Mouse (Mus musculus) layer of hippocampus, adult 9-10 months (tissue): ENCODE data around the gene Pcsk2.

ENCODE experiments used
- DNase-seq: peaks from one replicate; pipeline ENCODE4 v3.0.0; 2022; ENCODE audit warnings: low spot score

Gene Pcsk2

GRCm38 (mm10) chr2:143545758-143546246, at the start of gene Pcsk2:
Gene Pcsk2 (plus strand): TSS chr2:143546156.
- no peak for DNase-seq

- no peak for DNase-seq
Observed at GRCm38 (mm10) chr2:143500845-143501244, 45.1 kb upstream of the Pcsk2 start.

- no peak for DNase-seq
Observed at GRCm38 (mm10) chr2:143501760-143502159, 44.2 kb upstream of the Pcsk2 start.

- no peak for DNase-seq
Observed at GRCm38 (mm10) chr2:143502203-143502602, 43.8 kb upstream of the Pcsk2 start.

- DNase-seq: no peak
Observed at GRCm38 (mm10) chr2:143536485-143536884, 9.5 kb upstream of the Pcsk2 start.

GRCm38 (mm10) chr2:143545299-143545751, 631 bp upstream of the Pcsk2 start:
- DNase-seq: no peak

- no peak for DNase-seq
Observed at GRCm38 (mm10) chr2:143546412-143547211, 656 bp downstream of the Pcsk2 start.

- DNase-seq: no peak
Observed at GRCm38 (mm10) chr2:143547251-143548090, 1.5 kb downstream of the Pcsk2 start.

GRCm38 (mm10) chr2:143560384-143560783, 14.4 kb downstream of the Pcsk2 start:
- DNase-seq: no peak

- DNase-seq: no peak
Observed at GRCm38 (mm10) chr2:143565062-143565461, 19.1 kb downstream of the Pcsk2 start.

GRCm38 (mm10) chr2:143565961-143566360, 20.0 kb downstream of the Pcsk2 start:
- DNase-seq: no peak

GRCm38 (mm10) chr2:143585341-143585740, 39.4 kb downstream of the Pcsk2 start:
- DNase-seq: no peak

- no peak for DNase-seq
Observed at GRCm38 (mm10) chr2:143590398-143590797, 44.4 kb downstream of the Pcsk2 start.

GRCm38 (mm10) chr2:143603071-143603470, 57.1 kb downstream of the Pcsk2 start:
- DNase-seq: no peak

- DNase-seq: no peak
Observed at GRCm38 (mm10) chr2:143603871-143604512, 58.0 kb downstream of the Pcsk2 start.

GRCm38 (mm10) chr2:143610355-143611331, 64.7 kb downstream of the Pcsk2 start:
- DNase-seq: no peak

- DNase-seq: no peak
Observed at GRCm38 (mm10) chr2:143613466-143613865, 67.5 kb downstream of the Pcsk2 start.

- no peak for DNase-seq
Observed at GRCm38 (mm10) chr2:143614775-143615174, 68.8 kb downstream of the Pcsk2 start.

- no peak for DNase-seq
Observed at GRCm38 (mm10) chr2:143620916-143621315, 75.0 kb downstream of the Pcsk2 start.

GRCm38 (mm10) chr2:143623916-143624315, 78.0 kb downstream of the Pcsk2 start:
- DNase-seq: no peak

- no peak for DNase-seq
Observed at GRCm38 (mm10) chr2:143643305-143643704, 97.3 kb downstream of the Pcsk2 start.
